In genomic region chr2:153214771-153215259, GRCm38 (mm10) we compare ENCODE assay signal across 9 mouse cellular contexts. TPM values are rescaled to one million over a fixed set of nuclear protein-coding genes. Genes with fewer than 3 reads are reported as not detected.
DNase-seq lines count a peak whose midpoint lies in the region; ATAC-seq and TF ChIP-seq lines count a peak whose summit lies in the region.
"Had no signal": no experiment of that assay in that cellular context is flagged by ENCODE, and none has a peak within 500 bp of the region (broad histone marks: within the 10 kb centered on the region; RNA-seq: fewer than 3 reads in every experiment).

No protein-coding gene starts in this region.

- no peak overlapping the region for H3K27ac ChIP-seq in liver, adult 2 months (replicated peaks; ENCODE audit: insufficient read depth, low read depth, low read length)
- H3K27ac ChIP-seq in heart, embryonic 14.5 days (replicated peaks in 1 of 2; ENCODE audit: control insufficient read depth in 1 of 2, insufficient read depth in 1 of 2, low read depth in 2 of 2, low read length in 2 of 2), result peak overlapping the region; percentile 8 to 33; a peak in 2 of 4 replicates

- no peaks in the 10 kb centered on the region for H3K9me3 ChIP-seq in heart, embryonic 14.5 days (ENCODE audit: control insufficient read depth, low read length)

- intact Hi-C loops in gastrocnemius, postnatal 14 days (cut with DNase I; ENCODE audit: low total_unique reads), result no loop called here

- no peak for TF ChIP-seq CTCF in liver, adult 2 months (IDR thresholded peaks at IDR 0.05; ENCODE audit: low read depth, low read length)

- H3K36me3 ChIP-seq in liver, adult 2 months (ENCODE audit: control insufficient read depth, insufficient read depth, low read length), result no peaks in the 10 kb centered on the region
- H3K36me3 ChIP-seq in heart, embryonic 14.5 days (ENCODE audit: control insufficient read depth, insufficient read depth, low read length), result peaks cover 10% of the 10 kb centered on the region

- no peaks in the 10 kb centered on the region for H3K79me2 ChIP-seq in liver, adult 2 months (ENCODE audit: control insufficient read depth, insufficient read depth, low read length)

- H3K4me3 ChIP-seq in liver, adult 2 months (ENCODE audit: insufficient read depth, low read depth, low read length), result no peak overlapping the region
- no peak overlapping the region for H3K4me3 ChIP-seq in heart, embryonic 14.5 days (ENCODE audit: control insufficient read depth in 1 of 2, insufficient read depth in 1 of 2, low read depth in 1 of 2, low read length in 2 of 2)
- H3K4me3 ChIP-seq: erythroblast, embryonic 14.5 days had no signal

- no peak for TF ChIP-seq POLR2A in liver, adult 2 months (IDR thresholded peaks at IDR 0.05; ENCODE audit: extremely low read depth, insufficient read depth, low read length)

- peaks cover 2% of the 10 kb centered on the region for H3K4me1 ChIP-seq in liver, adult 2 months (ENCODE audit: control insufficient read depth, insufficient read depth, low read length)
- peaks cover 12% of the 10 kb centered on the region in 2 experiments for H3K4me1 ChIP-seq in heart, embryonic 14.5 days (ENCODE audit: control insufficient read depth in 2 of 2, insufficient read depth in 2 of 2, low read length in 2 of 2)

- peak; percentile 12 for DNase-seq in liver, adult 2 months (ENCODE audit: extremely low read depth, low read depth, low spot score)
- no peak for DNase-seq in liver
- peak; percentile 64 for DNase-seq in lung, postnatal 36 days
- DNase-seq in thymus, postnatal 25 days, result peak; percentile 49
- DNase-seq in gastrocnemius, postnatal 14 days, result no peak
- no peak for DNase-seq in gastrocnemius, adult 18-20 months (ENCODE audit: low spot score)
- no peak for DNase-seq in adrenal gland, postnatal 25 days

- no peaks in the 10 kb centered on the region for H3K27me3 ChIP-seq in liver, adult 2 months (ENCODE audit: control insufficient read depth, insufficient read depth, low read length)
- no peaks in the 10 kb centered on the region for H3K27me3 ChIP-seq in heart, embryonic 14.5 days (ENCODE audit: control insufficient read depth, insufficient read depth, low read length)

- WGBS in liver, adult 2 months, result 58% methylated on average over 6 of the region's 6 CpGs
- 33% methylated on average over 6 of the region's 6 CpGs for WGBS in heart, embryonic 14.5 days

- H3K9ac ChIP-seq in liver, adult 2 months (ENCODE audit: low read depth, low read length), result no peak overlapping the region
- no peak overlapping the region for H3K9ac ChIP-seq in heart, embryonic 14.5 days (ENCODE audit: low read length)

- ATAC-seq in heart, embryonic 14.5 days (ENCODE audit: insufficient number of reproducible peaks, insufficient read depth, low FRiP score, low read depth), result no peak; the same call in 1 of the 2 replicates

- no peak overlapping the region for H3K4me2 ChIP-seq in heart, embryonic 14.5 days (ENCODE audit: low read length)

RNA-seq across cellular contexts. Expression of gene Tspyl3, which starts 10.4 kb away (rescaled TPM):
- total RNA-seq in liver, adult 2 months (2014; rRNA removed), result 0.37 and 0.47 TPM in 2 replicates
- 0.36 and 0.43 TPM in 2 replicates for polyA plus RNA-seq in liver, adult 2 months (2012; rRNA removed)
- polyA plus RNA-seq in heart, embryonic 14.5 days (2014; fragmentation: Nextera tagmentation; extraction: Ambion mirVana), result 4.1 and 4.4 TPM in 2 replicates
- total RNA-seq in gastrocnemius, postnatal 14 days (2021), result 1 to 10 TPM; 1.7 to 1.8 TPM
- under 1 TPM; 0.32 to 0.52 TPM for total RNA-seq in gastrocnemius, adult 18-20 months (2021)
- 2.5 and 3.9 TPM in 2 replicates for total RNA-seq in adrenal gland, postnatal 25 days (2021)

RNA-seq across cellular contexts. Expression of gene Plagl2, which starts 26.4 kb away (rescaled TPM):
- 0.74 and 1.1 TPM in 2 replicates for total RNA-seq in liver, adult 2 months (2014; rRNA removed)
- polyA plus RNA-seq in liver, adult 2 months (2012; rRNA removed), result 1.5 and 1.7 TPM in 2 replicates
- 15.5 and 16.2 TPM in 2 replicates for polyA plus RNA-seq in heart, embryonic 14.5 days (2014; fragmentation: Nextera tagmentation; extraction: Ambion mirVana)
- total RNA-seq in gastrocnemius, postnatal 14 days (2021), result 1 to 10 TPM; 3.5 to 5.8 TPM
- total RNA-seq in gastrocnemius, adult 18-20 months (2021), result 1 to 10 TPM; 2.6 to 3.1 TPM
- 10.7 and 12.0 TPM in 2 replicates for total RNA-seq in adrenal gland, postnatal 25 days (2021)

RNA-seq across cellular contexts. Expression of gene Pofut1, which starts 26.5 kb away (rescaled TPM):
- 6.9 and 10.1 TPM in 2 replicates for total RNA-seq in liver, adult 2 months (2014; rRNA removed)
- 8.4 and 14.2 TPM in 2 replicates for polyA plus RNA-seq in liver, adult 2 months (2012; rRNA removed)
- polyA plus RNA-seq in heart, embryonic 14.5 days (2014; fragmentation: Nextera tagmentation; extraction: Ambion mirVana), result 5.9 and 6.6 TPM in 2 replicates
- 10 to 100 TPM; 13.9 to 16.2 TPM for total RNA-seq in gastrocnemius, postnatal 14 days (2021)
- 1 to 10 TPM; 7.3 to 9.5 TPM for total RNA-seq in gastrocnemius, adult 18-20 months (2021)
- 53.1 and 64.1 TPM in 2 replicates for total RNA-seq in adrenal gland, postnatal 25 days (2021)

RNA-seq across cellular contexts. Expression of gene Tm9sf4, which starts 53.7 kb away (rescaled TPM):
- total RNA-seq in liver, adult 2 months (2014; rRNA removed), result 28.0 and 37.1 TPM in 2 replicates
- 38.8 and 45.5 TPM in 2 replicates for polyA plus RNA-seq in liver, adult 2 months (2012; rRNA removed)
- polyA plus RNA-seq in heart, embryonic 14.5 days (2014; fragmentation: Nextera tagmentation; extraction: Ambion mirVana), result 59.6 and 67.9 TPM in 2 replicates
- total RNA-seq in gastrocnemius, postnatal 14 days (2021), result 10 to 100 TPM; 38.2 to 41.7 TPM
- total RNA-seq in gastrocnemius, adult 18-20 months (2021), result 10 to 100 TPM; 27.0 to 30.3 TPM
- 112 and 119 TPM in 2 replicates for total RNA-seq in adrenal gland, postnatal 25 days (2021)

Comparison
In these comparisons a context has a peak if more than half of its experiments do, and no peak if none do; other contexts are left out.
1. DNase-seq: peak in liver, adult 2 months (single experiment), lung, postnatal 36 days (single experiment) and thymus, postnatal 25 days (single experiment); none in liver (single experiment), gastrocnemius, postnatal 14 days (single experiment), gastrocnemius, adult 18-20 months (single experiment) and adrenal gland, postnatal 25 days (single experiment).